In genomic region chr3:156903925-156904576, GRCm38 (mm10) we compare ENCODE assay signal across 14 mouse cellular contexts.
DNase-seq lines count a peak whose midpoint lies in the region; ATAC-seq and TF ChIP-seq lines count a peak whose summit lies in the region.
"Had no signal": no experiment of that assay in that cellular context is flagged by ENCODE, and none has a peak within 500 bp of the region (broad histone marks: within the 10 kb centered on the region; RNA-seq: fewer than 3 reads in every experiment).

No protein-coding gene starts in this region.

- H3K4me3 ChIP-seq in hindbrain, postnatal 0 days (ENCODE audit: low read length), result no peak overlapping the region
- no peak overlapping the region for H3K4me3 ChIP-seq in neural tube, embryonic 15.5 days (replicated peaks)
- H3K4me3 ChIP-seq: embryonic facial prominence, embryonic 13.5 days had no signal

- H3K36me3 ChIP-seq in hindbrain, postnatal 0 days (ENCODE audit: insufficient read depth, low read length), result no peaks in the 10 kb centered on the region
- no peaks in the 10 kb centered on the region for H3K36me3 ChIP-seq in neural tube, embryonic 15.5 days
- H3K36me3 ChIP-seq: embryonic facial prominence, embryonic 13.5 days had no signal

- H3K4me2 ChIP-seq in hindbrain, postnatal 0 days (ENCODE audit: low read depth, low read length), result no peak overlapping the region
- H3K4me2 ChIP-seq in neural tube, embryonic 15.5 days, result no peak overlapping the region
- H3K4me2 ChIP-seq: embryonic facial prominence, embryonic 13.5 days had no signal

- H3K27ac ChIP-seq in hindbrain, postnatal 0 days, result no peak overlapping the region
- peak overlapping the region; percentile 54; the same call in 1 of the 2 replicates for H3K27ac ChIP-seq in neural tube, embryonic 15.5 days (replicated peaks)
- H3K27ac ChIP-seq: embryonic facial prominence, embryonic 13.5 days had no signal

- TF ChIP-seq CTCF in brain, embryonic 14.5 days (IDR thresholded peaks at IDR 0.05; ENCODE audit: borderline replicate concordance, extremely low read depth, insufficient read depth, insufficient read length), result no peak
- TF ChIP-seq CTCF in hindbrain, postnatal 0 days (IDR thresholded peaks at IDR 0.05; ENCODE audit: low read depth), result no peak

- no peak overlapping the region for H3K9ac ChIP-seq in hindbrain, postnatal 0 days (replicated peaks; ENCODE audit: low read length)
- no peak overlapping the region for H3K9ac ChIP-seq in neural tube, embryonic 15.5 days (replicated peaks)
- H3K9ac ChIP-seq: embryonic facial prominence, embryonic 13.5 days had no signal

- H3K9me3 ChIP-seq in hindbrain, postnatal 0 days (ENCODE audit: low read length), result no peaks in the 10 kb centered on the region
- H3K9me3 ChIP-seq in neural tube, embryonic 15.5 days (replicated peaks), result no peaks in the 10 kb centered on the region
- H3K9me3 ChIP-seq: embryonic facial prominence, embryonic 13.5 days had no signal

- 51% methylated on average over 9 of the region's 9 CpGs for WGBS in hindbrain, postnatal 0 days
- 41% methylated on average over 9 of the region's 9 CpGs for WGBS in neural tube, embryonic 15.5 days

- peak; percentile 12 for DNase-seq in layer of hippocampus, adult 11-12 months (ENCODE audit: low spot score)
- no peak for DNase-seq in layer of hippocampus, adult 9-10 months (ENCODE audit: low spot score)
- peak; percentile 92 for DNase-seq in brain, embryonic 14.5 days (ENCODE audit: low read depth)
- DNase-seq in hindbrain, postnatal 0 days (ENCODE audit: low spot score), result peak; percentile 7
- no peak for DNase-seq in kidney, adult 9 months
- DNase-seq in kidney, adult 11 months, result no peak
- DNase-seq: adrenal gland, adult 8-10 months; cerebellum, adult 9-10 months; heart, postnatal 10 days; lung, adult 2 months; thymus, postnatal 4 days had no signal

- ATAC-seq in hindbrain, postnatal 0 days, result no peak
- ATAC-seq in neural tube, embryonic 15.5 days (ENCODE audit: low FRiP score), result no peak
- no peak for ATAC-seq in erythroblast, adult 5-6 weeks (replicated peaks; ENCODE audit: low FRiP score, poor library complexity, severe bottlenecking)

- H3K4me1 ChIP-seq in hindbrain, postnatal 0 days (ENCODE audit: insufficient read depth, low read length), result no peaks in the 10 kb centered on the region
- H3K4me1 ChIP-seq in neural tube, embryonic 15.5 days, result 0 out of 2 replicates have a peak, but pooled peaks cover 6% of the 10 kb centered on the region
- H3K4me1 ChIP-seq: embryonic facial prominence, embryonic 13.5 days had no signal

- no peak for TF ChIP-seq POLR2A in brain, embryonic 14.5 days (IDR thresholded peaks at IDR 0.05; ENCODE audit: borderline replicate concordance, extremely low read depth, insufficient read depth, insufficient read length, poor library complexity, severe bottlenecking)

- no peaks in the 10 kb centered on the region for H3K27me3 ChIP-seq in hindbrain, postnatal 0 days (ENCODE audit: insufficient read depth, low read length)
- H3K27me3 ChIP-seq in neural tube, embryonic 15.5 days (replicated peaks), result no peaks in the 10 kb centered on the region
- H3K27me3 ChIP-seq: embryonic facial prominence, embryonic 13.5 days had no signal

Comparison
In these comparisons a context has a peak if more than half of its experiments do, and no peak if none do; other contexts are left out.
1. DNase-seq: peak in layer of hippocampus, adult 11-12 months (single experiment), brain, embryonic 14.5 days (single experiment) and hindbrain, postnatal 0 days (single experiment); none in layer of hippocampus, adult 9-10 months (single experiment), kidney, adult 9 months (single experiment) and kidney, adult 11 months (single experiment).